8 mouse cellular contexts compared by ENCODE assay signal in the genomic region with DNA sequence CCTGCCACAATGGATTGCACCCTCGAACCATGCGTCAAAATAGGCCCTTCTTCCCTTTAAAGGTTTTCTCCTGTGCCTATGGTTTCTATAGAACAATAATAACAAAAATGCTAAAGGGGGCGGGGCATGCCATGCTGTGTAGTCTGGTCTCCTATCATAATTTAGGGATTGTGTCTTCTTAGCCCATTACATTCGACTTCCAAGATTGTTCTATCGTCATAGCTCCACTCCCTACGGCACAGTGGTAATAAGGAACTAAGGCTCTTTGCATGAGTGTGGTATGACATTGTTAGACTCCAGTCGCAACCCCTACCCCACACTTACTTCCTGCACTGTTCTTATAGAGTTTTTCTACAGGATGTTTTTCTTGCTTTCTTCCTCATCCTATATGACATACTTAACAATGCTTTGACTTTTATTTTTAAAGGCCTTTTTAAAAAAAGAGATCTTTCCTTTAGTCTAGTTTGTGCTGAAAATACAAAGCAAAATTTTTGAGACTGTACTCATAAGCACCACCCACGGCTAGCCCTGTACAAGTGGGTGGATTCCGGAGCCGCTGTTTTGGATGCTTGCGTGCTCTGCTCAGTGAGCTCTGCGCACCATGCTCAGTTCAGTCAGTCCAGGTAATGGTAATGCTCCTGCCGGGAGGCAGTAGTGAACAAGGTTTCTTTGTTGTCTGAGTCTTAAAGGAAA. TPM values are rescaled to one million over a fixed set of nuclear protein-coding genes. Genes with fewer than 3 reads are reported as not detected.
DNase-seq lines count a peak whose midpoint lies in the region; ATAC-seq and TF ChIP-seq lines count a peak whose summit lies in the region.

No protein-coding gene starts in this region.

- H3K36me3 ChIP-seq in heart, embryonic 14.5 days (ENCODE audit: control insufficient read depth, insufficient read depth, low read length): no peaks in the 10 kb centered on the region
- H3K36me3 ChIP-seq in embryonic facial prominence, embryonic 12.5 days: no peaks in the 10 kb centered on the region
- H3K36me3 ChIP-seq in intestine, embryonic 15.5 days: no peaks in the 10 kb centered on the region
- H3K36me3 ChIP-seq in midbrain, embryonic 12.5 days: no peaks in the 10 kb centered on the region

- WGBS in heart, embryonic 14.5 days: 18% methylated on average over 13 of the region's 13 CpGs
- 20% methylated on average over 13 of the region's 13 CpGs for WGBS in embryonic facial prominence, embryonic 12.5 days
- 21% methylated on average over 13 of the region's 13 CpGs for WGBS in intestine, embryonic 15.5 days
- 26% methylated on average over 13 of the region's 13 CpGs for WGBS in midbrain, embryonic 12.5 days
- 18% methylated on average over 13 of the region's 13 CpGs for WGBS in lung, adult 2 months

- H3K4me1 ChIP-seq in heart, embryonic 14.5 days (ENCODE audit: control insufficient read depth in 2 of 2, insufficient read depth in 2 of 2, low read length in 2 of 2): 0 out of 4 replicates have a peak, but pooled peaks cover 0 to 9% of the 10 kb centered on the region in 2 experiments
- 0 out of 2 replicates have a peak, but pooled peaks cover 6% of the 10 kb centered on the region for H3K4me1 ChIP-seq in embryonic facial prominence, embryonic 12.5 days
- no peaks in the 10 kb centered on the region for H3K4me1 ChIP-seq in intestine, embryonic 15.5 days (replicated peaks)
- H3K4me1 ChIP-seq in midbrain, embryonic 12.5 days: peaks cover 18% of the 10 kb centered on the region
- H3K4me1 ChIP-seq in lung, adult 2 months (ENCODE audit: control insufficient read depth, insufficient read depth, low read length): no peaks in the 10 kb centered on the region

- peak overlapping the region; percentile 63 for H3K4me2 ChIP-seq in heart, embryonic 14.5 days (ENCODE audit: low read length)
- H3K4me2 ChIP-seq in embryonic facial prominence, embryonic 12.5 days (replicated peaks): peak overlapping the region; percentile 43
- H3K4me2 ChIP-seq in intestine, embryonic 15.5 days (replicated peaks): peak overlapping the region; percentile 44
- H3K4me2 ChIP-seq in midbrain, embryonic 12.5 days (replicated peaks): peak overlapping the region; percentile 48

- H3K9me3 ChIP-seq in heart, embryonic 14.5 days (ENCODE audit: control insufficient read depth, low read length): no peaks in the 10 kb centered on the region
- H3K9me3 ChIP-seq in embryonic facial prominence, embryonic 12.5 days: no peaks in the 10 kb centered on the region
- H3K9me3 ChIP-seq in intestine, embryonic 15.5 days: no peaks in the 10 kb centered on the region
- no peaks in the 10 kb centered on the region for H3K9me3 ChIP-seq in midbrain, embryonic 12.5 days

- H3K27ac ChIP-seq in heart, embryonic 14.5 days (replicated peaks in 1 of 2; ENCODE audit: control insufficient read depth in 1 of 2, insufficient read depth in 1 of 2, low read depth in 2 of 2, low read length in 2 of 2): no peak overlapping the region
- no peak overlapping the region for H3K27ac ChIP-seq in embryonic facial prominence, embryonic 12.5 days
- no peak overlapping the region for H3K27ac ChIP-seq in intestine, embryonic 15.5 days
- H3K27ac ChIP-seq in midbrain, embryonic 12.5 days (replicated peaks): no peak overlapping the region

- no peak for DNase-seq in heart, postnatal 4 days
- no peak for DNase-seq in ovary, adult 18-20 months (ENCODE audit: low spot score)
- no peak for DNase-seq in lung, adult 2 months

- ATAC-seq in heart, embryonic 14.5 days (ENCODE audit: insufficient number of reproducible peaks, insufficient read depth, low FRiP score, low read depth): no peak
- ATAC-seq in embryonic facial prominence, embryonic 12.5 days (ENCODE audit: insufficient number of reproducible peaks, insufficient read depth, low FRiP score, low TSS enrichment): 0 out of 2 replicates have a peak, but pooled peaks have one; percentile 47
- peak; percentile 80 for ATAC-seq in intestine, embryonic 15.5 days
- peak; percentile 62; the same call in 1 of the 2 replicates for ATAC-seq in midbrain, embryonic 12.5 days (ENCODE audit: low FRiP score, low read depth)
- no peak for ATAC-seq in megakaryocyte-erythroid progenitor cell, adult 5-6 weeks (replicated peaks; ENCODE audit: low FRiP score, low TSS enrichment, poor library complexity, severe bottlenecking)

- H3K4me3 ChIP-seq in heart, embryonic 14.5 days (ENCODE audit: control insufficient read depth in 1 of 2, insufficient read depth in 1 of 2, low read depth in 1 of 2, low read length in 2 of 2): peak overlapping the region in 1 of 2 experiments; percentile 30; a peak in 3 of 4 replicates
- H3K4me3 ChIP-seq in embryonic facial prominence, embryonic 12.5 days: peak overlapping the region; percentile 24
- H3K4me3 ChIP-seq in intestine, embryonic 15.5 days (replicated peaks): peak overlapping the region; percentile 14; the same call in 1 of the 2 replicates
- peak overlapping the region; percentile 30 for H3K4me3 ChIP-seq in midbrain, embryonic 12.5 days
- no peak overlapping the region for H3K4me3 ChIP-seq in lung, adult 2 months (replicated peaks; ENCODE audit: extremely low read depth, low read depth, low read length)

- no peak overlapping the region for H3K9ac ChIP-seq in heart, embryonic 14.5 days (ENCODE audit: low read length)
- no peak overlapping the region for H3K9ac ChIP-seq in embryonic facial prominence, embryonic 12.5 days
- no peak overlapping the region for H3K9ac ChIP-seq in intestine, embryonic 15.5 days
- H3K9ac ChIP-seq in midbrain, embryonic 12.5 days (replicated peaks): no peak overlapping the region

- no peak for TF ChIP-seq POLR2A in lung, adult 2 months (IDR thresholded peaks at IDR 0.05; ENCODE audit: borderline replicate concordance, extremely low read depth, low read depth, low read length)

- TF ChIP-seq CTCF in lung, adult 2 months (IDR thresholded peaks at IDR 0.05; ENCODE audit: insufficient read depth, low read length): no peak

- H3K27me3 ChIP-seq in heart, embryonic 14.5 days (ENCODE audit: control insufficient read depth, insufficient read depth, low read length): 0 out of 2 replicates have a peak, but pooled peaks cover 6% of the 10 kb centered on the region
- peaks cover 9% of the 10 kb centered on the region; the same call in 1 of the 2 replicates for H3K27me3 ChIP-seq in embryonic facial prominence, embryonic 12.5 days
- H3K27me3 ChIP-seq in intestine, embryonic 15.5 days (replicated peaks): no peaks in the 10 kb centered on the region
- H3K27me3 ChIP-seq in midbrain, embryonic 12.5 days: peaks cover 11% of the 10 kb centered on the region

RNA-seq across cellular contexts. Expression of a gene that starts 40.6 kb away (rescaled TPM):
- not detected in 2 replicates for polyA plus RNA-seq in heart, embryonic 14.5 days (2014; fragmentation: Nextera tagmentation; extraction: Ambion mirVana)
- not detected for total RNA-seq in heart, postnatal 4 days (2021)
- 0.19 and 0.27 TPM in 2 replicates for polyA plus RNA-seq in embryonic facial prominence, embryonic 12.5 days (2016; fragmentation: Nextera tagmentation; extraction: Ambion mirVana)
- polyA plus RNA-seq in intestine, embryonic 15.5 days (2015; fragmentation: Nextera tagmentation; extraction: Ambion mirVana): 0.26 and 0.28 TPM in 2 replicates
- polyA plus RNA-seq in midbrain, embryonic 12.5 days (2016; fragmentation: Nextera tagmentation; extraction: Ambion mirVana): 0.11 and 0.38 TPM in 2 replicates
- total RNA-seq in megakaryocyte-erythroid progenitor cell, adult 5-6 weeks (2014; fragmentation: Nextera tagmentation): not detected in 2 replicates
- not detected in 2 replicates for total RNA-seq in megakaryocyte-erythroid progenitor cell, adult 5-6 weeks (2017)
- polyA plus RNA-seq in lung, adult 2 months (2012; rRNA removed): not detected in 2 replicates

Comparison
In these comparisons a context has a peak if more than half of its experiments do, and no peak if none do; other contexts are left out.
1. ATAC-seq: peak in embryonic facial prominence, embryonic 12.5 days (single experiment), intestine, embryonic 15.5 days (single experiment) and midbrain, embryonic 12.5 days (single experiment); none in heart, embryonic 14.5 days (single experiment) and megakaryocyte-erythroid progenitor cell, adult 5-6 weeks (single experiment).
2. Peak in every context shown above with its lines, with median percentiles within 50 percentile points of each other: H3K4me2 ChIP-seq.